Mouse (Mus musculus) spleen, postnatal 36 days (tissue): ENCODE data around the gene Cnot1.

Experiments used
- DNase-seq, 2 experiments: peaks; one replicate each; pipeline ENCODE4 v3.0.0; 2022; ENCODE audit warnings: low spot score in 2 of 2, mixed read lengths in 1 of 2

Cnot1 gene

GRCm38 (mm10) chr8:95741732-95742131 is 65.5 kb downstream of the Cnot1 start:
- DNase-seq, result no peak

GRCm38 (mm10) chr8:95738596-95738995 is 68.7 kb downstream of the Cnot1 start:
- DNase-seq, result no peak

- DNase-seq, result no peak
Observed at GRCm38 (mm10) chr8:95727625-95728024, 79.6 kb downstream of the Cnot1 start.

- peak in 1 of 2 experiments; percentile 8 for DNase-seq
Observed at GRCm38 (mm10) chr8:95716546-95717335, 90.5 kb downstream of the Cnot1 start.

GRCm38 (mm10) chr8:95715676-95716531 is 91.4 kb downstream of the Cnot1 start, which contains the start of gene Setd6:
Gene Setd6, plus strand, starts transcription at chr8:95715881.
- DNase-seq, result peak; percentile 82 to 84

GRCm38 (mm10) chr8:95714837-95715413 is 92.3 kb downstream of the Cnot1 start:
- no peak for DNase-seq

GRCm38 (mm10) chr8:95714367-95714766 is 92.9 kb downstream of the Cnot1 start:
- no peak for DNase-seq

- peak; percentile 59 to 71 for DNase-seq
Observed at GRCm38 (mm10) chr8:95713100-95714010, 93.9 kb downstream of the Cnot1 start.

GRCm38 (mm10) chr8:95712395-95712794 is 94.9 kb downstream of the Cnot1 start:
- no peak for DNase-seq

- no peak for DNase-seq
Observed at GRCm38 (mm10) chr8:95711029-95711428, 96.2 kb downstream of the Cnot1 start.

- no peak for DNase-seq
Observed at GRCm38 (mm10) chr8:95709579-95709978, 97.7 kb downstream of the Cnot1 start.

GRCm38 (mm10) chr8:95704538-95704937 is 102.7 kb downstream of the Cnot1 start:
- DNase-seq, result no peak

- no peak for DNase-seq
Observed at GRCm38 (mm10) chr8:95703461-95704260, 103.6 kb downstream of the Cnot1 start.

GRCm38 (mm10) chr8:95702480-95703446 is 104.5 kb downstream of the Cnot1 start:
- peak; percentile 42 to 56 for DNase-seq

- no peak for DNase-seq
Observed at GRCm38 (mm10) chr8:95701809-95702208, 105.5 kb downstream of the Cnot1 start.

- DNase-seq, result no peak
Observed at GRCm38 (mm10) chr8:95700282-95700681, 107.0 kb downstream of the Cnot1 start.

- no peak for DNase-seq
Observed at GRCm38 (mm10) chr8:95698179-95698578, 109.1 kb downstream of the Cnot1 start.

GRCm38 (mm10) chr8:95697128-95697527 is 110.1 kb downstream of the Cnot1 start:
- peak; percentile 41 to 50 for DNase-seq

- DNase-seq, result no peak
Observed at GRCm38 (mm10) chr8:95696661-95697060, 110.6 kb downstream of the Cnot1 start.
